Mouse (Mus musculus): ENCODE measurements at regions not wholly inside any gene's neighbourhood (a gene's known extent, or its start where the extent isn't known, plus 50 kb on each side); places are given as distances from the start of the nearest gene placed in this dataset.

- Histone ChIP-seq H3K4me1 (replicated peaks; ENCODE audit: low read depth, low read length) (no peaks in the 10 kb centered on the region), H3K4me3 (replicated peaks; ENCODE audit: low read length) (no peak overlapping the region), H3K27me3 (ENCODE audit: insufficient read depth, low read length) (no peaks in the 10 kb centered on the region), H3K36me3 (ENCODE audit: insufficient read depth, low read length) (no peaks in the 10 kb centered on the region), H3K9me3 (ENCODE audit: low read length) (no peaks in the 10 kb centered on the region)
- no peak for TF ChIP-seq NANOG (IDR thresholded peaks at IDR 0.05; ENCODE audit: borderline replicate concordance, low read length)
- TF ChIP-seq POU5F1 (IDR thresholded peaks at IDR 0.05; ENCODE audit: borderline replicate concordance, low read length): no peak
- TF ChIP-seq CTCF (conservative IDR thresholded peaks at IDR 0.05; ENCODE audit: low read length): no peak
Observed at GRCm38 (mm10) chr12:10513526-10513925, 123.0 kb downstream of the Rdh14 start.

GRCm38 (mm10) chr12:10514278-10514677, 123.7 kb downstream of the Rdh14 start:
- H3K4me1 ChIP-seq (replicated peaks; ENCODE audit: low read depth, low read length): no peaks in the 10 kb centered on the region
- no peaks in the 10 kb centered on the region for H3K36me3 ChIP-seq (ENCODE audit: insufficient read depth, low read length)
- H3K9me3 ChIP-seq (ENCODE audit: low read length): no peaks in the 10 kb centered on the region
- no peak for TF ChIP-seq NANOG (IDR thresholded peaks at IDR 0.05; ENCODE audit: borderline replicate concordance, low read length)
- no peak for TF ChIP-seq POU5F1 (IDR thresholded peaks at IDR 0.05; ENCODE audit: borderline replicate concordance, low read length)
- no peak for TF ChIP-seq CTCF (conservative IDR thresholded peaks at IDR 0.05; ENCODE audit: low read length)
- no peaks in the 10 kb centered on the region for H3K27me3 ChIP-seq (ENCODE audit: insufficient read depth, low read length)
- no peak overlapping the region for H3K4me3 ChIP-seq (replicated peaks; ENCODE audit: low read length)

GRCm38 (mm10) chr12:10524509-10525286, 134.1 kb downstream of the Rdh14 start:
- H3K4me1 ChIP-seq (replicated peaks; ENCODE audit: low read depth, low read length): no peaks in the 10 kb centered on the region
- no peak for TF ChIP-seq CTCF (conservative IDR thresholded peaks at IDR 0.05; ENCODE audit: low read length)
- no peak for TF ChIP-seq POU5F1 (IDR thresholded peaks at IDR 0.05; ENCODE audit: borderline replicate concordance, low read length)
- TF ChIP-seq NANOG (IDR thresholded peaks at IDR 0.05; ENCODE audit: borderline replicate concordance, low read length): no peak
- H3K36me3 ChIP-seq (ENCODE audit: insufficient read depth, low read length): no peaks in the 10 kb centered on the region
- no peak overlapping the region for H3K4me3 ChIP-seq (replicated peaks; ENCODE audit: low read length)
- no peaks in the 10 kb centered on the region for H3K27me3 ChIP-seq (ENCODE audit: insufficient read depth, low read length)
- H3K9me3 ChIP-seq (ENCODE audit: low read length): no peaks in the 10 kb centered on the region

GRCm38 (mm10) chr12:10525934-10526333, 135.4 kb downstream of the Rdh14 start:
- TF ChIP-seq POU5F1 (IDR thresholded peaks at IDR 0.05; ENCODE audit: borderline replicate concordance, low read length) (no peak), NANOG (IDR thresholded peaks at IDR 0.05; ENCODE audit: borderline replicate concordance, low read length) (no peak), CTCF (conservative IDR thresholded peaks at IDR 0.05; ENCODE audit: low read length) (no peak)
- Histone ChIP-seq H3K4me1 (replicated peaks; ENCODE audit: low read depth, low read length) (no peaks in the 10 kb centered on the region), H3K9me3 (ENCODE audit: low read length) (no peaks in the 10 kb centered on the region), H3K36me3 (ENCODE audit: insufficient read depth, low read length) (no peaks in the 10 kb centered on the region), H3K27me3 (ENCODE audit: insufficient read depth, low read length) (no peaks in the 10 kb centered on the region), H3K4me3 (replicated peaks; ENCODE audit: low read length) (no peak overlapping the region)

GRCm38 (mm10) chr12:10529077-10529476, 138.5 kb downstream of the Rdh14 start:
- Histone ChIP-seq H3K4me1 (replicated peaks; ENCODE audit: low read depth, low read length) (no peaks in the 10 kb centered on the region), H3K9me3 (ENCODE audit: low read length) (no peaks in the 10 kb centered on the region), H3K36me3 (ENCODE audit: insufficient read depth, low read length) (no peaks in the 10 kb centered on the region), H3K4me3 (replicated peaks; ENCODE audit: low read length) (no peak overlapping the region), H3K27me3 (ENCODE audit: insufficient read depth, low read length) (no peaks in the 10 kb centered on the region)
- TF ChIP-seq CTCF (conservative IDR thresholded peaks at IDR 0.05; ENCODE audit: low read length) (no peak), POU5F1 (IDR thresholded peaks at IDR 0.05; ENCODE audit: borderline replicate concordance, low read length) (no peak), NANOG (IDR thresholded peaks at IDR 0.05; ENCODE audit: borderline replicate concordance, low read length) (no peak)

GRCm38 (mm10) chr12:10530996-10531395, 140.4 kb downstream of the Rdh14 start:
- Histone ChIP-seq H3K27me3 (ENCODE audit: insufficient read depth, low read length) (no peaks in the 10 kb centered on the region), H3K4me1 (replicated peaks; ENCODE audit: low read depth, low read length) (no peaks in the 10 kb centered on the region), H3K4me3 (replicated peaks; ENCODE audit: low read length) (no peak overlapping the region), H3K36me3 (ENCODE audit: insufficient read depth, low read length) (no peaks in the 10 kb centered on the region), H3K9me3 (ENCODE audit: low read length) (no peaks in the 10 kb centered on the region)
- TF ChIP-seq POU5F1 (IDR thresholded peaks at IDR 0.05; ENCODE audit: borderline replicate concordance, low read length): no peak
- TF ChIP-seq NANOG (IDR thresholded peaks at IDR 0.05; ENCODE audit: borderline replicate concordance, low read length): no peak
- TF ChIP-seq CTCF (conservative IDR thresholded peaks at IDR 0.05; ENCODE audit: low read length): no peak

- no peaks in the 10 kb centered on the region for H3K27me3 ChIP-seq (ENCODE audit: insufficient read depth, low read length)
- no peaks in the 10 kb centered on the region for H3K36me3 ChIP-seq (ENCODE audit: insufficient read depth, low read length)
- H3K4me1 ChIP-seq (replicated peaks; ENCODE audit: low read depth, low read length): no peaks in the 10 kb centered on the region
- no peak overlapping the region for H3K4me3 ChIP-seq (replicated peaks; ENCODE audit: low read length)
- TF ChIP-seq CTCF (conservative IDR thresholded peaks at IDR 0.05; ENCODE audit: low read length) (no peak), POU5F1 (IDR thresholded peaks at IDR 0.05; ENCODE audit: borderline replicate concordance, low read length) (no peak), NANOG (IDR thresholded peaks at IDR 0.05; ENCODE audit: borderline replicate concordance, low read length) (no peak)
- H3K9me3 ChIP-seq (ENCODE audit: low read length): no peaks in the 10 kb centered on the region
Observed at GRCm38 (mm10) chr12:10533971-10534370, 143.4 kb downstream of the Rdh14 start.

- Histone ChIP-seq H3K36me3 (ENCODE audit: insufficient read depth, low read length) (no peaks in the 10 kb centered on the region), H3K4me1 (replicated peaks; ENCODE audit: low read depth, low read length) (no peaks in the 10 kb centered on the region), H3K9me3 (ENCODE audit: low read length) (no peaks in the 10 kb centered on the region), H3K4me3 (replicated peaks; ENCODE audit: low read length) (no peak overlapping the region), H3K27me3 (ENCODE audit: insufficient read depth, low read length) (no peaks in the 10 kb centered on the region)
- TF ChIP-seq NANOG (IDR thresholded peaks at IDR 0.05; ENCODE audit: borderline replicate concordance, low read length) (no peak), POU5F1 (IDR thresholded peaks at IDR 0.05; ENCODE audit: borderline replicate concordance, low read length) (no peak), CTCF (conservative IDR thresholded peaks at IDR 0.05; ENCODE audit: low read length) (no peak)
Observed at GRCm38 (mm10) chr12:10536239-10536638, 145.7 kb downstream of the Rdh14 start.

GRCm38 (mm10) chr12:10537069-10537468, 146.5 kb downstream of the Rdh14 start:
- Histone ChIP-seq H3K4me3 (replicated peaks; ENCODE audit: low read length) (no peak overlapping the region), H3K4me1 (replicated peaks; ENCODE audit: low read depth, low read length) (no peaks in the 10 kb centered on the region), H3K9me3 (ENCODE audit: low read length) (no peaks in the 10 kb centered on the region), H3K36me3 (ENCODE audit: insufficient read depth, low read length) (no peaks in the 10 kb centered on the region), H3K27me3 (ENCODE audit: insufficient read depth, low read length) (no peaks in the 10 kb centered on the region)
- TF ChIP-seq NANOG (IDR thresholded peaks at IDR 0.05; ENCODE audit: borderline replicate concordance, low read length): no peak
- TF ChIP-seq POU5F1 (IDR thresholded peaks at IDR 0.05; ENCODE audit: borderline replicate concordance, low read length): no peak
- TF ChIP-seq CTCF (conservative IDR thresholded peaks at IDR 0.05; ENCODE audit: low read length): peak; percentile 74

All from E14TG2a.4 (cell line).